Mouse (Mus musculus): ENCODE data around the gene Frmd4b. TPM values are rescaled to one million over a fixed set of nuclear protein-coding genes. Genes with fewer than 3 reads are reported as not detected.

The Frmd4b gene
- polyA plus RNA-seq, 1 experiment from 2014 or later = 17.5 TPM

GRCm38 (mm10) chr6:97509434-97509833 lies 107.9 kb downstream of the Frmd4b start:
- no peak for DNase-seq (ENCODE audit: low spot score)
- H3K27ac ChIP-seq (replicated peaks; ENCODE audit: low read depth, low read length) = no peak overlapping the region
- H3K4me2 ChIP-seq (ENCODE audit: low read depth, low read length) = no peak overlapping the region
- no peak overlapping the region for H3K4me3 ChIP-seq (ENCODE audit: low read depth, low read length)
- H3K9ac ChIP-seq (ENCODE audit: low read depth, low read length) = no peak overlapping the region
- no peak for ATAC-seq (ENCODE audit: low read depth)
- no peaks in the 10 kb centered on the region for H3K9me3 ChIP-seq (ENCODE audit: control insufficient read depth, low read length)
- H3K27me3 ChIP-seq (replicated peaks; ENCODE audit: control insufficient read depth, insufficient read depth, low read length) = no peaks in the 10 kb centered on the region
- H3K36me3 ChIP-seq (ENCODE audit: control insufficient read depth, insufficient read depth, low read length) = no peaks in the 10 kb centered on the region
- 87% methylated on average over 10 of the region's 10 CpGs for WGBS
- H3K4me1 ChIP-seq (ENCODE audit: control insufficient read depth, insufficient read depth, low read length) = peaks cover 11% of the 10 kb centered on the region; the same call in 1 of the 2 replicates

- no peaks in the 10 kb centered on the region for H3K27me3 ChIP-seq (replicated peaks; ENCODE audit: control insufficient read depth, insufficient read depth, low read length)
- peaks cover 11% of the 10 kb centered on the region; the same call in 1 of the 2 replicates for H3K4me1 ChIP-seq (ENCODE audit: control insufficient read depth, insufficient read depth, low read length)
- H3K36me3 ChIP-seq (ENCODE audit: control insufficient read depth, insufficient read depth, low read length) = no peaks in the 10 kb centered on the region
- H3K27ac ChIP-seq (replicated peaks; ENCODE audit: low read depth, low read length) = no peak overlapping the region
- ATAC-seq (ENCODE audit: low read depth) = no peak
- no peak overlapping the region for H3K9ac ChIP-seq (ENCODE audit: low read depth, low read length)
- no peak for DNase-seq (ENCODE audit: low spot score)
- H3K4me2 ChIP-seq (ENCODE audit: low read depth, low read length) = no peak overlapping the region
- WGBS = 79% methylated on average over 6 of the region's 6 CpGs
- no peaks in the 10 kb centered on the region for H3K9me3 ChIP-seq (ENCODE audit: control insufficient read depth, low read length)
- no peak overlapping the region for H3K4me3 ChIP-seq (ENCODE audit: low read depth, low read length)
Observed at GRCm38 (mm10) chr6:97508480-97508879, 108.9 kb downstream of the Frmd4b start.

- no peak overlapping the region for H3K4me3 ChIP-seq (ENCODE audit: low read depth, low read length)
- no peaks in the 10 kb centered on the region for H3K27me3 ChIP-seq (replicated peaks; ENCODE audit: control insufficient read depth, insufficient read depth, low read length)
- no peak for DNase-seq (ENCODE audit: low spot score)
- ATAC-seq (ENCODE audit: low read depth) = no peak
- H3K4me2 ChIP-seq (ENCODE audit: low read depth, low read length) = no peak overlapping the region
- H3K9ac ChIP-seq (ENCODE audit: low read depth, low read length) = no peak overlapping the region
- H3K36me3 ChIP-seq (ENCODE audit: control insufficient read depth, insufficient read depth, low read length) = no peaks in the 10 kb centered on the region
- 90% methylated on average over 3 of the region's 3 CpGs for WGBS
- H3K27ac ChIP-seq (replicated peaks; ENCODE audit: low read depth, low read length) = no peak overlapping the region
- peaks cover 11% of the 10 kb centered on the region; the same call in 1 of the 2 replicates for H3K4me1 ChIP-seq (ENCODE audit: control insufficient read depth, insufficient read depth, low read length)
- H3K9me3 ChIP-seq (ENCODE audit: control insufficient read depth, low read length) = no peaks in the 10 kb centered on the region
Observed at GRCm38 (mm10) chr6:97507893-97508292, 109.4 kb downstream of the Frmd4b start.

DNA sequence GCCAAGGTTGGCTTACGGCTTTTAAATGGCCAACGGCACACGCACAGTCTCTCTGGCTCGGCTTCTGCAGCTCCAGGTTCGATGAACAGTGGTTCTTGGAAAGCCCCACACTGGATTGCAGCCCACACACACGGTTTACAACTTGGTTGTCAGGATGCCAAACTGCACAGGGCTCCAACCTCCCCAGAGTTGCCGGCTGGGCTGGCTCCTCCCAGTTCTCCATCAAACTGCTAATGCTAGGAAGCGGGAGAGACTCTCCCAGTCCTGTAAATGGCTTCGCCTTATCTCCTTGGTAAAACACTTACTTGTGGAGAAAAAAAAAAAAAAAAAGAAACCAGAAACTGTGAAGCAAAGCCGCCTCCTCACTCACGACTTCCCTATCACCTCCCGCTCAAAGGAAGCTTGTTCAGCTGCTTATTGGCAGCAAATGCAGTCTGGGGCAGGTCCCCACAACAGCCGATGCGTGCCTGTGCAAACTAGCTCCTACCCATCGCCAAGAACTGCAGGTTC lies 111.1 kb downstream of the Frmd4b start:
- Histone ChIP-seq H3K4me1 (ENCODE audit: control insufficient read depth, insufficient read depth, low read length) (peaks cover 11% of the 10 kb centered on the region; the same call in 1 of the 2 replicates), H3K36me3 (ENCODE audit: control insufficient read depth, insufficient read depth, low read length) (no peaks in the 10 kb centered on the region), H3K4me3 (ENCODE audit: low read depth, low read length) (no peak overlapping the region), H3K27me3 (replicated peaks; ENCODE audit: control insufficient read depth, insufficient read depth, low read length) (no peaks in the 10 kb centered on the region), H3K9ac (ENCODE audit: low read depth, low read length) (no peak overlapping the region), H3K9me3 (ENCODE audit: control insufficient read depth, low read length) (no peaks in the 10 kb centered on the region), H3K27ac (replicated peaks; ENCODE audit: low read depth, low read length) (no peak overlapping the region), H3K4me2 (ENCODE audit: low read depth, low read length) (peak overlapping the region; percentile 34; the same call in 1 of the 2 replicates)
- DNase-seq (ENCODE audit: low spot score) (peak; percentile 91), ATAC-seq (ENCODE audit: low read depth) (peak; percentile 75)
- 35% methylated on average over 15 of the region's 15 CpGs for WGBS

- 83% methylated on average over 5 of the region's 5 CpGs for WGBS
- Histone ChIP-seq H3K4me3 (ENCODE audit: low read depth, low read length) (no peak overlapping the region), H3K27ac (replicated peaks; ENCODE audit: low read depth, low read length) (no peak overlapping the region), H3K27me3 (replicated peaks; ENCODE audit: control insufficient read depth, insufficient read depth, low read length) (no peaks in the 10 kb centered on the region), H3K9me3 (ENCODE audit: control insufficient read depth, low read length) (no peaks in the 10 kb centered on the region), H3K4me2 (ENCODE audit: low read depth, low read length) (no peak overlapping the region), H3K36me3 (ENCODE audit: control insufficient read depth, insufficient read depth, low read length) (no peaks in the 10 kb centered on the region), H3K9ac (ENCODE audit: low read depth, low read length) (no peak overlapping the region), H3K4me1 (ENCODE audit: control insufficient read depth, insufficient read depth, low read length) (peaks cover 11% of the 10 kb centered on the region; the same call in 1 of the 2 replicates)
- DNase-seq (ENCODE audit: low spot score) (no peak), ATAC-seq (ENCODE audit: low read depth) (no peak)
Observed at GRCm38 (mm10) chr6:97504673-97505072, 112.7 kb downstream of the Frmd4b start.

GRCm38 (mm10) chr6:97501000-97501399 lies 116.3 kb downstream of the Frmd4b start:
- H3K27me3 ChIP-seq (replicated peaks; ENCODE audit: control insufficient read depth, insufficient read depth, low read length) = no peaks in the 10 kb centered on the region
- no peak overlapping the region for H3K9ac ChIP-seq (ENCODE audit: low read depth, low read length)
- 89% methylated on average over 7 of the region's 7 CpGs for WGBS
- H3K4me2 ChIP-seq (ENCODE audit: low read depth, low read length) = no peak overlapping the region
- H3K9me3 ChIP-seq (ENCODE audit: control insufficient read depth, low read length) = no peaks in the 10 kb centered on the region
- no peak overlapping the region for H3K27ac ChIP-seq (replicated peaks; ENCODE audit: low read depth, low read length)
- H3K4me3 ChIP-seq (ENCODE audit: low read depth, low read length) = no peak overlapping the region
- no peaks in the 10 kb centered on the region for H3K36me3 ChIP-seq (ENCODE audit: control insufficient read depth, insufficient read depth, low read length)
- ATAC-seq (ENCODE audit: low read depth) (no peak), DNase-seq (ENCODE audit: low spot score) (no peak)
- H3K4me1 ChIP-seq (ENCODE audit: control insufficient read depth, insufficient read depth, low read length) = 0 out of 2 replicates have a peak, but pooled peaks cover 3% of the 10 kb centered on the region

DNA sequence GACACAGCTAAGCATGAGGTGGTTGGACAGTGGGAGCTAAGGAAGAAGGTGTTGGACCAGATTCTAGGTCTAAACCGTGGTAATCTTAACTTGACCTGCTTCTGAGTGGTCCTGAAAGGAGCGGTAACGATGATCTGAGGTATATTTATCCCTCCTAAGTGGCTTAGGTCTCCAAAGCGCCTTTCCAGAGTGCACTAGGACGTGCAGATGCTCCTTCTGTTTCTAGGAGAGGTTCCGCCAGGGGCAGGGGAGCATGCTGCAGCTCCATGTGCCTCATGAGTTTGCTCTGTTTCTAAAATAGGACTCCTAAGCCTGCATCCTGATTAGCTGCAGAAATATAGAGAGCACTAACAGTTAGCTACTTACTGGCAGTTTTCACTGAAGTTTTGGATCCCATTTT lies 117.1 kb downstream of the Frmd4b start:
- H3K27ac ChIP-seq (replicated peaks; ENCODE audit: low read depth, low read length) = no peak overlapping the region
- no peaks in the 10 kb centered on the region for H3K9me3 ChIP-seq (ENCODE audit: control insufficient read depth, low read length)
- H3K9ac ChIP-seq (ENCODE audit: low read depth, low read length) = no peak overlapping the region
- H3K4me1 ChIP-seq (ENCODE audit: control insufficient read depth, insufficient read depth, low read length) = no peaks in the 10 kb centered on the region
- H3K4me2 ChIP-seq (ENCODE audit: low read depth, low read length) = no peak overlapping the region
- no peaks in the 10 kb centered on the region for H3K36me3 ChIP-seq (ENCODE audit: control insufficient read depth, insufficient read depth, low read length)
- no peaks in the 10 kb centered on the region for H3K27me3 ChIP-seq (replicated peaks; ENCODE audit: control insufficient read depth, insufficient read depth, low read length)
- WGBS = 80% methylated on average over 6 of the region's 6 CpGs
- no peak overlapping the region for H3K4me3 ChIP-seq (ENCODE audit: low read depth, low read length)
- DNase-seq (ENCODE audit: low spot score) (no peak), ATAC-seq (ENCODE audit: low read depth) (no peak)

- no peak overlapping the region for H3K4me2 ChIP-seq (ENCODE audit: low read depth, low read length)
- 80% methylated on average over 1 of the region's 1 CpGs for WGBS
- H3K27me3 ChIP-seq (replicated peaks; ENCODE audit: control insufficient read depth, insufficient read depth, low read length) = no peaks in the 10 kb centered on the region
- no peak overlapping the region for H3K27ac ChIP-seq (replicated peaks; ENCODE audit: low read depth, low read length)
- H3K9me3 ChIP-seq (ENCODE audit: control insufficient read depth, low read length) = no peaks in the 10 kb centered on the region
- no peak overlapping the region for H3K4me3 ChIP-seq (ENCODE audit: low read depth, low read length)
- H3K36me3 ChIP-seq (ENCODE audit: control insufficient read depth, insufficient read depth, low read length) = no peaks in the 10 kb centered on the region
- H3K4me1 ChIP-seq (ENCODE audit: control insufficient read depth, insufficient read depth, low read length) = no peaks in the 10 kb centered on the region
- DNase-seq (ENCODE audit: low spot score) (no peak), ATAC-seq (ENCODE audit: low read depth) (no peak)
- no peak overlapping the region for H3K9ac ChIP-seq (ENCODE audit: low read depth, low read length)
Observed at GRCm38 (mm10) chr6:97496002-97496401, 121.3 kb downstream of the Frmd4b start.

DNA sequence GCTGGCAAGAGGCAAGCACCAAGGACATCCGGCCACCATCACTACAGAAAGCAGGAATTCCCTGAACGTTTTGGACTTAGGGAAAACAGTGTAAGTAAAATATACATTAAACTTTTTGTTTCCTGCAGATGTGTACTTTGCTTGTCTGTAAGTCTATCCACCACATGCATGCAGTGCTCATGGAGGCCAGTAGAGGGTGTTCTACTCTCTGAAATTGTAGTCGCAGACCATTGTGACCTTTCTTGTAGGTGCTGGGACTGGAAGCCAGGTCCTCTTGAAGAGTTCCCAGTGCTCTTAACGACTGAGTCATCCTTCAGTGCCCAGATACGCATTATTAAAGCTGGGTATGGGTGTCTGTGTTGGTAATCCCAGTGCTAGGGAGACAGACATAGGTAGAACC lies 126.3 kb downstream of the Frmd4b start:
- 84% methylated on average over 5 of the region's 5 CpGs for WGBS
- peaks cover 17% of the 10 kb centered on the region for H3K27me3 ChIP-seq (replicated peaks; ENCODE audit: control insufficient read depth, insufficient read depth, low read length)
- H3K27ac ChIP-seq (replicated peaks; ENCODE audit: low read depth, low read length) = no peak overlapping the region
- H3K9me3 ChIP-seq (ENCODE audit: control insufficient read depth, low read length) = no peaks in the 10 kb centered on the region
- no peak overlapping the region for H3K9ac ChIP-seq (ENCODE audit: low read depth, low read length)
- no peak for ATAC-seq (ENCODE audit: low read depth)
- no peak overlapping the region for H3K4me2 ChIP-seq (ENCODE audit: low read depth, low read length)
- no peak overlapping the region for H3K4me3 ChIP-seq (ENCODE audit: low read depth, low read length)
- peaks cover 11% of the 10 kb centered on the region for H3K4me1 ChIP-seq (ENCODE audit: control insufficient read depth, insufficient read depth, low read length)
- no peaks in the 10 kb centered on the region for H3K36me3 ChIP-seq (ENCODE audit: control insufficient read depth, insufficient read depth, low read length)
- no peak for DNase-seq (ENCODE audit: low spot score)

All from embryonic facial prominence, embryonic 14.5 days (tissue).